Mouse (Mus musculus) embryonic facial prominence, embryonic 13.5 days (tissue): ENCODE measurements around the gene Nfkbib. TPM values are rescaled to one million over a fixed set of nuclear protein-coding genes. Genes with fewer than 3 reads are reported as not detected.

ENCODE experiments used
- ATAC-seq: fragments of 200-750 bp; cut with Nextera tagmentation; 2 replicates; pipeline ENCODE4 v1.8.0; 2017; ENCODE audit warnings: low read depth; ENCODE audit not compliant: insufficient number of reproducible peaks, insufficient read depth, low FRiP score, low TSS enrichment
- H3K27ac ChIP-seq: fragments of 300-500 bp; sonication (generic); 2 replicates; pipeline ENCODE4 v1.5.1; 2015; ENCODE audit warnings: moderate library complexity, mild to moderate bottlenecking, inconsistent platforms
- H3K27me3 ChIP-seq: fragments of 300-500 bp; sonication (generic); 2 replicates; pipeline ENCODE4 v1.6.1; 2015; ENCODE audit warnings: mild to moderate bottlenecking, inconsistent platforms
- H3K36me3 ChIP-seq: fragments of 300-500 bp; sonication (generic); 2 replicates; pipeline ENCODE4 v1.6.1; 2015; ENCODE audit warnings: mild to moderate bottlenecking, inconsistent platforms
- H3K4me1 ChIP-seq: fragments of 300-500 bp; sonication (generic); 2 replicates; pipeline ENCODE4 v1.6.1; 2015; ENCODE audit warnings: inconsistent platforms
- H3K4me2 ChIP-seq: fragments of 300-500 bp; sonication (generic); 2 replicates; pipeline ENCODE4 v1.6.1; 2015; ENCODE audit warnings: moderate library complexity, mild to moderate bottlenecking, inconsistent platforms
- H3K4me3 ChIP-seq: fragments of 300-500 bp; sonication (generic); 2 replicates; pipeline ENCODE4 v1.5.1; 2015; ENCODE audit warnings: mild to moderate bottlenecking, inconsistent platforms
- H3K9ac ChIP-seq: fragments of 300-500 bp; sonication (generic); 2 replicates; pipeline ENCODE4 v1.6.1; 2015; ENCODE audit warnings: mild to moderate bottlenecking, inconsistent platforms
- H3K9me3 ChIP-seq: fragments of 300-500 bp; sonication (generic); 2 replicates; pipeline ENCODE4 v1.6.1; 2016; ENCODE audit warnings: inconsistent platforms
- WGBS: fragments of 180-500 bp; shearing (Covaris S2); methylation state at CpG from one replicate; pipeline ENCODE4 v1.1.7; 2015; ENCODE audit warnings: mixed read lengths; 5-methylcytosine and 5-hydroxymethylcytosine counted together
- polyA plus RNA-seq: library from polyadenylated mRNA; unstranded; fragments of >200 nt; fragmentation: Nextera tagmentation; extraction: Ambion mirVana; gene quantifications from 2 replicates; pipeline ENCODE4 v1.2.1, GENCODE M21; 2015

Gene Nfkbib
- polyA plus RNA-seq, 1 experiment from 2014 or later: 40.5 TPM

- H3K27ac ChIP-seq: peak overlapping the region; percentile 100
- WGBS: 0% methylated on average over 35 of the region's 35 CpGs
- no peak for ATAC-seq
Measured at GRCm38 (mm10) chr7:28809401-28810089, 42.2 kb upstream of the Nfkbib start.

DNA sequence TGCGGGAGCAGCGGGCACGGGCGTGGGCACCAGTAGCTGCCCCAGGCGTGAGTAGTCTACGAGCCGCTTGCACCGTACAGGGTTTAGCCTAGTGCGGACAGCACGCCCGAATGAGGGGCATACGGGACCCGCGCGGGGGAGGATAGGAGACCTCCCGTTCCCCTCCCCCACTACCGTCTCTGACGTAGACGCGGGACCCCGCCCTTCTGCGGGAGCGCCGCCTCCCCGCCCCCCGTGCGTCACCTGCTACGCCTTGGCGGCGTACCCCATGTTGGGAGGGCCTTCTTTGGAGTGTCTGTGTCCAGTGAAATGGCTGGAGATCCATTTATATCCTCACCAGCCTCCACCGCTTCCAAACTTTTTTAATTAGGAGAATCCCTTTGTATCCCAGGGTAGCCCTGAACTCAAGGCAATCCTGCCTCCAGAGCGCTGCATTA is 41.7 kb upstream of the Nfkbib start:
- peak; percentile 67 for ATAC-seq
- no peaks in the 10 kb centered on the region for H3K27me3 ChIP-seq
- peak overlapping the region; percentile 94 for H3K4me2 ChIP-seq
- under 1% methylated on average over 31 of the region's 32 CpGs for WGBS
- H3K9ac ChIP-seq: peak overlapping the region; percentile 95
- peak overlapping the region; percentile 71 for H3K4me3 ChIP-seq
- H3K27ac ChIP-seq: peak overlapping the region; percentile 100
- peaks cover 21% of the 10 kb centered on the region for H3K36me3 ChIP-seq
- peaks cover 34% of the 10 kb centered on the region for H3K4me1 ChIP-seq
- H3K9me3 ChIP-seq: no peaks in the 10 kb centered on the region

More at GRCm38 (mm10) chr7:28809401-28810089, 42.2 kb upstream of the Nfkbib start:
- no peaks in the 10 kb centered on the region for H3K9me3 ChIP-seq
- peak overlapping the region; percentile 95 for H3K9ac ChIP-seq
- H3K4me1 ChIP-seq: peaks cover 36% of the 10 kb centered on the region
- peak overlapping the region; percentile 71 for H3K4me3 ChIP-seq
- no peaks in the 10 kb centered on the region for H3K27me3 ChIP-seq
- H3K36me3 ChIP-seq: peaks cover 26% of the 10 kb centered on the region
- H3K4me2 ChIP-seq: peak overlapping the region; percentile 94

GRCm38 (mm10) chr7:28808221-28808941 is 41.1 kb upstream of the Nfkbib start, which contains the start of gene Hnrnpl:
Hnrnpl (plus strand) TSS chr7:28808541.
- peak within 1 kb of the TSS; percentile 94 for H3K4me2 ChIP-seq
- peaks cover 34% of the 10 kb centered on the region for H3K4me1 ChIP-seq
- no peaks in the 10 kb centered on the region for H3K9me3 ChIP-seq
- peak within 1 kb of the TSS; percentile 71 for H3K4me3 ChIP-seq
- peak within 1 kb of the TSS; percentile 100 for H3K27ac ChIP-seq
- peaks cover 15% of the 10 kb centered on the region for H3K36me3 ChIP-seq
- ATAC-seq: peak; percentile 3
- WGBS: 4% methylated on average over 35 of the region's 35 CpGs
- peak within 1 kb of the TSS; percentile 95 for H3K9ac ChIP-seq
- H3K27me3 ChIP-seq: no peaks in the 10 kb centered on the region

- Histone ChIP-seq H3K4me2 (peak overlapping the region; percentile 94), H3K36me3 (peaks cover 8% of the 10 kb centered on the region), H3K9ac (peak overlapping the region; percentile 95), H3K9me3 (no peaks in the 10 kb centered on the region), H3K4me3 (peak overlapping the region; percentile 71), H3K27ac (peak overlapping the region; percentile 100), H3K4me1 (peaks cover 34% of the 10 kb centered on the region), H3K27me3 (no peaks in the 10 kb centered on the region)
- ATAC-seq: no peak
- WGBS: 39% methylated on average over 7 of the region's 8 CpGs
Measured at GRCm38 (mm10) chr7:28807641-28808220, 40.4 kb upstream of the Nfkbib start.

GRCm38 (mm10) chr7:28806869-28807268 is 39.6 kb upstream of the Nfkbib start:
- Histone ChIP-seq H3K9ac (no peak overlapping the region), H3K27me3 (no peaks in the 10 kb centered on the region), H3K36me3 (no peaks in the 10 kb centered on the region), H3K27ac (no peak overlapping the region), H3K9me3 (no peaks in the 10 kb centered on the region), H3K4me1 (peaks cover 34% of the 10 kb centered on the region), H3K4me2 (no peak overlapping the region), H3K4me3 (no peak overlapping the region)
- no peak for ATAC-seq
- 81% methylated on average over 4 of the region's 4 CpGs for WGBS

DNA sequence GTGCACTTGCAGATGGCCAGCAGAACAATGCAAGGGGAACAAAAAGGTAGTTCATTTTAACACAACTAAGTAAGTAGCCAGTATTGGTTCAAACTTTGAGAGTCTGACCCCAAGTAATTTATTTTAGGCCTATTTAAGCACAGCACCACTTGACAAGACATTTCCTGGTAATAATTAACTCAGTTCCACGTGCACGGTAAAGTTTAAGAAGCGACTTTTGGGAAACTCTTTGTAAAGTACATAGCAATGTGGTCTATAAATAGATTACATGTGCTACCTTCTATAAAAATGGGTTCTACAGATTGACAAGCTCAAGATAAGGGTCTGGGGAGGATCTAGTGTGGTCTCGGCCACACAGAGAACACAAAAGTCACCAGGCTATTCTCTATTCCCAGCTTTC is 36.4 kb upstream of the Nfkbib start:
- 46% methylated on average over 4 of the region's 4 CpGs for WGBS
- no peak overlapping the region for H3K4me2 ChIP-seq
- H3K27ac ChIP-seq: peak overlapping the region; percentile 96
- H3K9ac ChIP-seq: no peak overlapping the region
- H3K4me1 ChIP-seq: peaks cover 40% of the 10 kb centered on the region
- no peaks in the 10 kb centered on the region for H3K9me3 ChIP-seq
- no peak for ATAC-seq
- H3K4me3 ChIP-seq: no peak overlapping the region
- no peaks in the 10 kb centered on the region for H3K27me3 ChIP-seq
- no peaks in the 10 kb centered on the region for H3K36me3 ChIP-seq

- ATAC-seq: peak; percentile 45; the same call in 1 of the 2 replicates
- 8% methylated on average over 10 of the region's 10 CpGs for WGBS
- Histone ChIP-seq H3K4me3 (no peak overlapping the region), H3K27me3 (no peaks in the 10 kb centered on the region), H3K36me3 (no peaks in the 10 kb centered on the region), H3K9ac (peak overlapping the region; percentile 47), H3K4me1 (peaks cover 36% of the 10 kb centered on the region), H3K27ac (peak overlapping the region; percentile 96), H3K9me3 (no peaks in the 10 kb centered on the region), H3K4me2 (peak overlapping the region; percentile 40)
Measured at GRCm38 (mm10) chr7:28802846-28803588, 35.7 kb upstream of the Nfkbib start.

- no peaks in the 10 kb centered on the region for H3K27me3 ChIP-seq
- no peak overlapping the region for H3K4me3 ChIP-seq
- H3K4me2 ChIP-seq: peak overlapping the region; percentile 40
- peak; percentile 62; the same call in 1 of the 2 replicates for ATAC-seq
- peaks cover 31% of the 10 kb centered on the region for H3K4me1 ChIP-seq
- no peaks in the 10 kb centered on the region for H3K9me3 ChIP-seq
- no peaks in the 10 kb centered on the region for H3K36me3 ChIP-seq
- peak overlapping the region; percentile 96 for H3K27ac ChIP-seq
- peak overlapping the region; percentile 47; the same call in 1 of the 2 replicates for H3K9ac ChIP-seq
- WGBS: 16% methylated on average over 10 of the region's 10 CpGs
Measured at GRCm38 (mm10) chr7:28801901-28802670, 34.8 kb upstream of the Nfkbib start.

DNA sequence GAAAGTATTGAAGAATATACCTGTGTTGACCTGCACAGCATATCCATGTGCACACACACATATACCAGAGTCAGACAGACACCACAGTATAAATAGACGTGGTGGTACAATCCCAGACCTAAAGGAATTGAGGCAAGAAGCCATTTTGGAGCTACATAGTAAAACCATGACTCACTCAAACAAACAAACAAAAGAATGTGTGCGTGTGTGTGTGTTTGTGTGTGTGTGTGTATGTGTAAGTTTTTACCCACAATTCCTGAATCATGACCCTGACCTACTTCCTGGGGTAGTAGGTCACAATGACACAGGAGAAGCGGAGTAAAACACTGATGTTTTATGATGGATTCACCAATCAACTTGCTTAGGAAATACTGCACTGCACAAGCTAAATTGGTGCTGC is 34.1 kb upstream of the Nfkbib start:
- Histone ChIP-seq H3K4me2 (peak overlapping the region; percentile 10; the same call in 1 of the 2 replicates), H3K4me3 (no peak overlapping the region), H3K9me3 (no peaks in the 10 kb centered on the region), H3K27me3 (no peaks in the 10 kb centered on the region), H3K27ac (peak overlapping the region; percentile 96), H3K9ac (no peak overlapping the region), H3K36me3 (no peaks in the 10 kb centered on the region), H3K4me1 (peaks cover 37% of the 10 kb centered on the region)
- 69% methylated on average over 3 of the region's 3 CpGs for WGBS
- ATAC-seq: no peak

GRCm38 (mm10) chr7:28799994-28800393 is 32.7 kb upstream of the Nfkbib start:
- H3K4me3 ChIP-seq: no peak overlapping the region
- H3K36me3 ChIP-seq: no peaks in the 10 kb centered on the region
- WGBS: 93% methylated on average over 9 of the region's 9 CpGs
- H3K9me3 ChIP-seq: no peaks in the 10 kb centered on the region
- H3K27me3 ChIP-seq: no peaks in the 10 kb centered on the region
- H3K4me1 ChIP-seq: peaks cover 38% of the 10 kb centered on the region
- ATAC-seq: no peak
- H3K9ac ChIP-seq: no peak overlapping the region
- no peak overlapping the region for H3K27ac ChIP-seq
- no peak overlapping the region for H3K4me2 ChIP-seq
